Mouse (Mus musculus): ENCODE measurements around the gene Map4k1.
A peak's percentile ranks its signal among the peaks of the same experiment; 100 is the strongest.

Gene Map4k1

DNA sequence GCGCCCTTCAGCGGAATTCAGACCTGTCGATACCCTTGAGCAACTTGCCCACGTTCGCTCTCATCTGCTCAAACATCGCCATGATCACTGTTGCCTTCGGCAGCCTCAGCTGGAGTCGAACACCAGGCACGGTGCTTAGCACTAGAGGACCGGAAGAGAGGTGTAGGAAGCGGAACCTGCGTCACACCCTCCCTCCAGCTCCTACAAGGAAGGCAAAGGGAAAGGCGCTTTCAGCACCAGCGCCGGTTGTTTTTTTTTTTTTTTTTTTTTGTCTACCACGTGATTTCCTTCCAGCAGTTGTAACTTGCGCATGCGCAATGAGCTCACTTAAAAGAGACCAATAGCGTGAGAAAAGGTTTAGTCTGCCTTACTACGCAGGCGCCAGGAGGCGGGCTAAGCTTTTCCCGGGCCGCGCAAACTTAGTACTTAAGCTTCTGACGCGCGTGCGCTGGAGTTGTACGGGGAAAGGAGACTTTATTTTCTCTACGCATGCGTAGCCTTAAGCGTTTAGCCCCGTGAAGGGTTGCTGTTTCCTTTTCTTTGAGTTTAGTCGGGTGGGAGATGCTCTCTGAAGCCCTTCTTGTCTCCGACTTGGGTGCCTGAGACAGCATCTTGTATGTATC, at the start of gene Map4k1, which contains the start of gene Eif3k:
Gene Map4k1, plus strand, starts transcription at position 400 of the 623 bp plus-strand sequence.
Gene Eif3k, minus strand, starts transcription at position 214 of the 623 bp plus-strand sequence.
- DNase-seq (ENCODE audit: low read depth), result peak; percentile 100

DNA sequence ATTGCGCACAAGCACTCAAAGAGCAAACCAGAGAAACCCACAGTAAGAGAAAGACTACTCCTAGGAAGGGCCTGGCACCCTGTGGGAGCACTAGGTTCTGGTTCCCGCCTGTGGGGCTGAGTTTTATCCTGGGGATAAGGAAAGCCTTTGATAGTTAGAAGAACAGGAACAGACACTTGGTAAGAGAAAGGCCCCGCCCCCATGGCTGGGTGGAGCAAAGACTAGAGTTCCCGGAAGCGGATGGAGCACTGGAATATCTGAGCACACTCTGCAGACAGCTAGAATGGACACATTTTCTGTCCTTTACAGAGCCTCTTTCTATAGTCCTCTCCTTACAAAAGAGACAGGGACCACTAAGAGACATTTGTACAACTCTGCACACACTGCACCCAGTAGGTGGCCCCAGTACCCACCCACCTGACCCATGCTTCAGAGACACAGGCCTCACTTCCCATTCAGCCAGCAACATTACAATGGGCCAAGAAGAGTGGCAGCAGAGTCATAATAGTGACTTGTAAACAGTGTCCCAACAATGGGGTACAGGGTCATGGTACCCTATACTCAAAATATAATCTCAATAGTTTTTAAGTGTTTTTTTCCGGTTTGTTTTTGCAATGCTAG, 49.3 kb upstream of the Map4k1 start:
- no peak for DNase-seq (ENCODE audit: low read depth)

DNA sequence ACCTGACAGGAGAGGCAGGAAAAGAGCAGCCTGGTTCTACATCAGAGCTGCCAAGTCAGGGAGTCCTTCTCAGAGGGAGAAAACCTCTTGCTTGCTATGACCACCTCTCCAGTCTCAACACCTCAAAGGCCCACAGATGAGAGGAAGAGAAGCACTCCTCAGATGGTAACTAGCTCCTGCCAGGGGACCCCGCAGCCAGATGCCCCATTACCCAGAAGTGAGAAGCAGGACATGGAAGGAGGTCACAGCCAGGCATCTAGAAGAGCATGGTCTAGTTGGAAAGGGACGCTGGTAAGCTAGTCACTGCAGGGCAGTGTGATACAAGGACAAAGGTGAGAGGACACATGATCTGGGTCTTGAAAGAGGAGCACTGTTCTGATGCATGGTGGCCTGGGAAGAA, 48.0 kb upstream of the Map4k1 start:
- no peak for DNase-seq (ENCODE audit: low read depth)

DNA sequence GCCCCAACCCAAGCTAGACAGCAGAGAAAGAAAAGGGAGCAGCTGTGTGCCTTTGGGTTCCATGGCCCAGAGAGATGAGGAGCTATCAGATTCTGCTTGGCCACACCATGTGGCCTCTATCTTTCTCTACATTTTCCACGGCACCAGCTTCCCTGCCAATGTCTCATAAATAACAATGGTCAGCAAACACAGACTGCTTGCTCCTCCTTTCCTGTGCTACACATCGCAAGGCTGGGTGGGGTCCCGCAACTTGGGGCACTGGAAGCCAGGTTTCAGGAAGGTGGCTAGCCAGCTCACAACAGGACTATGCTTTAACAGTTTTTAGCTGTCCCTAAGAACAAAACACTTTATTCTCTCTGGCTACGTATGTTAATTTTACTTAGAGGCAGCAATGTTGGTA, 45.1 kb upstream of the Map4k1 start:
- no peak for DNase-seq (ENCODE audit: low read depth)

DNA sequence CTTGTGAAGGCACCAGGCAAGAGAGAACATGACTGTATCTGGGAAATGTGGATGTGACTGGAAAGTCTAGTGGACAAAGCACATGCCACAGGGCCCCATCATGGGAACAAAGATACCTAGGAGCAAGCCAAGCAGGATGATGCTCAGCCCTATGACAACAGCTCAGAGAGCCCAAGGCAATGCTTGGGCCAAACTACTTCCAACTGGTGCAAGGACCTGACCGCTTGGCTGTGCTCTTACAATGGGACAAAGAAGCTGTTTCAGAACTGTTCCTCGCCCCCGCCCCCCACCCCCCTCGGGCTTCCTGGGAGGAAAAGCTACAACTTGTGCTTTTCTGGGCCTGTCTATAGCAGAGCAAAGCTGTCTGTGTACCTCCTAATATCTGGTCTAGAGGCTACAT, 43.2 kb upstream of the Map4k1 start:
- no peak for DNase-seq (ENCODE audit: low read depth)

DNA sequence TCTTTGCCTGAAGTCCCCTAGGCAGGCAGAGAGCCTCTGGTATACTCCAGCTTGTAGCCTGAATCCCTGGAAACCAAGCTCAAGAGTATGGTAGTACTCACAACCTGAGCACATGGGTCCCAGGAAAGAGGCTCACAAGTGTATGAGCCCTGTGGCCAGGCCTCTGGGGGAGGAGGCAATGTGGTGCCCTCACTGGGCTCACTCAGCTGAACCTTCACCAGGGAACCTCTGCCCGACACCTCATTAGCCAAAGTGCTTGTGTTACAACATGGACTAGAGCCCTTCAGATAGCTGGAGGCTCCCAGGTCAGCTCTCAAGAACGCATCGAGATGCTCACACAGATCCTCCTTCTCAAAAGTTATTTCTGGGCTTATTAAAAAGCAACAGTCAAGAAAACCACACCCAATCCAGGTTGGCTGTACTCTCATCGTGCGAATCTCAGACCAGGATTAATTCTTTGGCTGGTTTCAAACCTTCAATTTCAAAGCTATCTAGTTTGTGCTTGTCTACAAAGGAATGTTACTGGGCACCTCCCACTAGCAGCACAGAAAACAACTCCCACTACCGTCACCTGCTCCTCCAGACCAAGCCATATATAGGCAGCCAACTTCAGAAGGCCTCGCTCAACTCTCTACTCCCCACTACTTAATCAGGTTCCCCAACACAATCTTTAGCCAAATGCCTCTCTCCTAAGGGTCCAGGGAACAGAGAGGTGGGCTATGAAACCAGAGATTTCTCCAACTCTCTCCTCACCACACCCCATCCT, 42.2 kb upstream of the Map4k1 start:
- no peak for DNase-seq (ENCODE audit: low read depth)

DNA sequence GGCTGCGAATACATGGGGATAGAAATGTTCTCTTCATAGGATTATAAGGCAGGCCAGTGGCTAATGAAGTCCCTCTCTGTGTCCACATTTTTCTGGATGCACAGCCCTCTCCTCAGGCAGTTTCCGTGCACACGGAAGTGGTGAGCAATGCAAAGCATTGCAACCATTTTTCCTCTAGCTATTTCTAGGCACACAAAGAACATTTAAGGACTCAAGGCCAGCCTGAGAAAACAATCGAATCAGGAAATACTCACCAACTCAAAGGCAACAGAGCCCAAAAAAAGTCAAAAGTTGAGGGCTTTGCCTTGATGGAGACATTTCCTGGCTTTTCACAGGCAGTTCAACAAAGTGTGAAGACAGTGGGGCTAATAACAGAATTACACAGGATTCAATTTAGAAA, 40.7 kb upstream of the Map4k1 start:
- no peak for DNase-seq (ENCODE audit: low read depth)

DNA sequence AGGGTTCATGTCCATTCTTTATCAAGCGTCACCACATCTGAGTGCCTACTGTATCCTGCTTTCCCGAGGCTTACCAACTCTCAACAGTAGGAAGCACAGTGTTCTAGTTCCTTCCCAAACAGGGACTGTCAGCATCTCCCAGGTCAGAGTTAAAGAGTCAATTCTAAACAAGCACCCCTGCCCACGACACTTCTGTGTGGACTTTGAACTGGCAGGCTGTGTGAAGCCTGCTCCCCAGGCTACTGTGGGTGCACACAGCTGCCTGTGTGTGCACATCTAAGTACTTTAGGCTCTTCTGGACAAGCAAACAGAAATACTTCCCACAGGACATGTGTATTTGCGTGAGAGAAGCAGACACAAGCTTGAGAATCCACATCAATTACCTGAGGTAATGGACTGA, 40.3 kb upstream of the Map4k1 start:
- DNase-seq (ENCODE audit: low read depth), result no peak

DNA sequence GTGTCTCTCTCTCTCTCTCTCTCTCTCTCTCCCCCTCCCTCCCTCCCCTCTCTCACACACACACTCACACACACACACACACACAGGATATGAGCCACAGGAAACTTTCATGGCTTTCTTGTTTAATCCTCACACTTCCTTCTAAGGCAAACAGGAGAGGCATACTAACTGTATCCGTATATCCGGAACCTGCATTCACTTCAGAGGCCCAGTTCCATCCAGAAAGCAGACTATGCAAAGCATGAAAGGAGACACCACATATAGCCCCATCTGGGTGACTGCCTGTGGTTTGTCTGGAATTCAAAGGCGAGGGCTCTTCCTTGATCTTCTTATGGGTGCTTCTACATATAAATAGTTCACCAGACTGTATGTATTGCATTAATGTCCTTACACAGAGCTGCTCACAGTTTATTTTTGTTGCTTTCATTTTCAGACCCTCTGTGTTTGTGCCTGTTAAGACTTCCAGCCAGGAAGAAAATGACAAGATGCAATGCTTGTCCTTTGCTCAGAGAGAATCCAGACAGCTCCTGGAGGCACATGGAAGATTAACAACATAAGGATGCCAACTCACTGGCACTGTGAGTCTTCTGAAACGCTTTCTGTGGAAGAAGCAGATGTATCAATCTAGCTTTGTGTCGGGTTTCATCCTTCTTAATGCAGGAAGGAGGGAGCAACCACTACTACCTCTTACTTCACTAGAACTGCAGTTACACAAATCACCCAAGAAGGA, 38.2 kb upstream of the Map4k1 start:
- DNase-seq (ENCODE audit: low read depth), result no peak

DNA sequence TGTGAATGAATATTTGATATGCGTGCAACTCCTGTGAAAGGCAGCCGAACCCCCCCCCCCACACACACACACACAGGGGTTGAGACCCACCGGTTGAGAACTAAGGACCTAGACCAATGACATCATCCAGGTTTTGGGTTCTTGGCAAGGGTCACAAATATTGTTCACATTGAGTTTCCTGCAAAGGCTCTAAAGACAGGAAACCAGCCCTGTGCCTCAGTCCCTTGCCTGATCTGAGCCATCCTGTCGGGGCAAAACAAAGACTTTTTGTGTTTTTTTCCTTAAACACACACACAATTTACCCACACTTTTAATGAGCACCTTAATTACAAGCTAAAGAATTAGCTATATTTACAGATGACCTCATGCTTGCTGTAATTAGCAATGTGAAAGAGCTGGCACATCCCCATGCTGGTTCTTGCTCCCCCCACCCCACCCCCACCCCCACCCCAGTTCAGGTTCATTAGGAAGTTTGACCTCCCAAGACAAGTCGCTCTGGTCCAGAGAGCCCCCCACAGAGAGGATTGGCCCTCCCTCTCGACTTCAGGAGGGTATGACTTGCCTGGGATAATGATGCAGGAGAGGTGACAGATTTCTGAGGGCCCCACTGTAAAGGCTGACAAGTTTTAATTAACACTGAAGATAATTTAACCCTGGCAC, 37.0 kb upstream of the Map4k1 start:
- no peak for DNase-seq (ENCODE audit: low read depth)

DNA sequence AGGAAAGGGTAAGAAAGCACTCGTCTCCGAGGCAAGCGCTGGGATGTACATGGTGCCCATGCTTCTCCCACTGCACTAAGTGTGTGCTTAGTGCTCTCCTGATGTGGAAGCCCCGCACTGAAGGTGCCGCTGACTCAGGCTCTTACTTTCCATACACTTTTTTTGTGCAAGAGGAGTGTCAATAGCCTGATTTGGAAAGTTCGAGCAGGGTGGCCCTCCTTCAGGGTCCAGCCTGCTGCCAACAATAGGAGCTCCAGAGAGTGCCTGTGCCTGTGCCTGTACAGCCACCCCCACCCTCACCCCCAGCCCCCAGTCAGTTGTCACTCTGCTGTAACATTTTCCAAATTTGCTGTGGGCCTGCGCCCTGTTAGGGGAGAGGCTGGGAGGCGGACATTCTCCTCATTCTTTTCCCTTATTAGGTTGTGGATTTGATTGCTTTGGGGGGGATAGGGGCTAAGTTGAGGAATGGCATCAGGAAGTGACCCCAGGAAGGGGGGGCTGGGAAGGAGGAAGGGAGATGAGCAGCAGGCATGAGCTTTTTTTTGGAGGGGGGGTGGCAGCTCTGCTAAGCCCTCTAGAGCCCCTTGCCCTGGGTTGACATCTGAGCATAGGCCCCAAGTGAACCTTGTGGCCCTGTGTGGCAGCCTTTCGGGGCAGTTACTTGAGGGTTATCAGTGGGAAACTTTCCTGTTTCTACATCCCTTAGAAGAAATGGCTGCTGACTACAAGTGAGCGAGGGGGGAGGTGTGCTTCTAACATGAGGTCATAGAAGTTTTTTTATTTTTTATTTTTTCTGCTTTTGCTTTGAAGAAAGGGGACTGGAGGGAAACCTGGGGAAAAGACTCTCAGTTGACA, 36.2 kb upstream of the Map4k1 start:
- DNase-seq (ENCODE audit: low read depth), result no peak

DNA sequence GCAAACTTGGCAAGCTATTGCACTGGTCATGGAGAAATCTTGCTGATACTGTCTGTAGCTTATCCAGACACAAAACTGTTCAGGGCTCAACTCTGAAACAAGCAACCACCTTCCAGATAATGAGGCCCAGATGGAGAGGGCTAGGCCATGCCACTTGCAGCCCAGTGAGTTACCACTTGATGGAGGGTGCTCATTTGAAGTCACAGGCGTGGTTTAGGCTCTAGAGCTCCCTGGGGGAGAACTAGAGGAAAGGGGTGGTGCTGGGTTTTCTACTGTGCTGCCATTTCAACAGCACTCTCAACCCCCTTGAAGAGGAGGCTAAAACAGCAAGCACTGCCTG, 35.6 kb upstream of the Map4k1 start:
- DNase-seq (ENCODE audit: low read depth), result no peak

DNA sequence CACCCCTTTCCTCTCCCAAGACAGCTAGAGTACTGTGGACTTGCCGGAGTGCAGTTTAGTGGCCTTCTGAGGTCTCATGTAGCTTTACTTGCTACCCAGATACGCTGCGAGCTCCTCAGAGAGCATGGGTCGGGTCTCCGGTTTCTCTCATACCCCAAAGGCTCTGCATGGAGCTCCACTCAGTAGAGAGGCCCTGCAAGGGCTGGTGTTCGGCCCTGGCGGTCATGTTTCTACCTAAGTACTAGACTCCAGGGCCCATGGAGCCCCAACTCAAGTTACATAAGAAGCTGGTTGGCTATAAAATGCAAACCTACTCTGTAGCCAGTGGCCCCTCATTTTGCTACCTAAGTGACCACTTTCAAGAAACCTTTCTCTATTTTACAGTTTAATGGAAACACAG, 33.1 kb upstream of the Map4k1 start:
- DNase-seq (ENCODE audit: low read depth), result no peak

DNA sequence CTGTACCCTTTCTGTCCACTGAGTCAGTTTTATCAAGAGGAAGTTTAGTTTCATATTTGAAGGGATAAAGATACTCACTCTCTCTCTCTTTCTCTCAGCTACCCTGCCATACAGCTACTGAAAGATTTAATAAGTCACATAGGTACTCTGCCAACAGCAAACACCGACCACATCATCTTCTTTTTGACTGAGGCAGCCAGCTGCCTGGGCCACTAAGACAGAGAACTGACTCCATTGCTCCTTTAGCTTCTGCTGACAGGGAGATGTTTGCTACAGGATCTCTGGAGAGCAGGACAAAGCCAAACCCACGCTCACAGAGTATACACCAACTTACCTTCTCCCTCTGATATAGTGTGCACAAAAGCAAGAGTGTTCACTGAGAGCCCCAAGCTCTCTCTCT, 32.6 kb upstream of the Map4k1 start:
- DNase-seq (ENCODE audit: low read depth), result no peak

DNA sequence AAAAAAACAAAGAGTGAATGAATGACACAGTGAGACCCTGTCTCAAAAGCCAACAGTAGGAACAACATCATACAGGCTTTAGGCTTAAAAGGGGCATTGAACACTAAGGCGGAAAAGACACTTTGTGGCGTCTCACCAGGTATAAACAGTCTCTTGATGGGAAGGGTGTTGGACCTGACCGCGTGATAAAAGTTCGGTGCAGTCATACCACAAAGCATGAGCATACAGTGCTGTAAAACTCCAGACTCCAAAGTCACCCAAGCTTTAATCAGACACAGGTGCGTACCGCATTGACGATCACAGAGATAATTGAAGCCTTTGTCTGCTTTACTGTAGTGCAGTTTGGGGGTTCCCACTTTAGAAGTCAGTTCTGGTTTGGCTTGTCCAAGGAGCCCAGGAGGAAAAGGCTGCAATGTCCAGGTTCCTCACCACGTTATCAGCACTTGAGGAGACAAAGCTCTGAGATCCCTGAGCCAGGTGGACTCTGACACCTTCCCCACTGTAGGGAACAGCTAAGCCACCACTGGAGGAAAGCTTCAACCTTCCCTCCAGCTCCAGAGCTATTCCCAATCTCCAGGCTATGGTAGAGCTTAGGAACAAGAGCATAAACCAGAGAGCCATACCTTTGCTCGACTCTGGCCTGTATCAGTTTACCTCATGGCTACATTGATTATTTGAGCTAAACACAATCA, 31.4 kb upstream of the Map4k1 start:
- no peak for DNase-seq (ENCODE audit: low read depth)

DNA sequence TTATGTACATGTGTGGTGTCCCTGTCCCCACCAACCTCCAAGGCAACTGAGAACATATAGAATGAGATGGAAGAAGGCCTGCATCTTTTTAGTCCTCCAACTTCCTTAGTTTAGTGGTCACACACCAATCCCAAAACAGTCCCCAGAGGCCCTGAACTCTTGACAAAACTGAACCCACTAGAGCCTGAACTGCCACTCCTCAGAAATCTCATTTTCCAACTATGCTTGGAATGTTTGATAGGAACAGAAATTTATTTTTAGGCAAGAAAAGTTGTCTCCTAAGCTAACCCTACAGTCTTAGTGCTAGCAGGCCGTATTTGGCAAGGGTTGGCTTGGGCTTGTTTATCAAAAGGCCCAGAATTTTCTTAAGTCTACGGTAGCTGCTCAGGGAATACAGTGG, 30.1 kb upstream of the Map4k1 start:
- DNase-seq (ENCODE audit: low read depth), result no peak

DNA sequence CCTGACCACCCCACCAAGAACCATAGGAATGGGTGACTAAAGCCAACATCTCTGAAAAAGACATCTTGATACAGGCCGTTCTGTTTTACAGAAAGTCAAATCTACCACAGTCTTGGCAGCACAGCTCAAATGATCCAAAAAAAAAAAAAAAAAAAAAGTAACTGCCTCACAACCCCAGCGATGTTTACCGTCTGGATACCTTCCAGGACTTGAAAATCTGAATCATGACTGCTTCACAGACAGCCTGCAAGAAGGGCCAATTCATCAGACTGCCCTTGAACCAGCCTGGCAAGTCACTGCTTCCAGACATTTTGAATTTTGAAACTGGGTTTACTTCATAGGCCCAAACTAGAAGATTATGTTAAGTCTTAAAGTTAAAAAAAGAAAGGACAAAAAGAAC, 29.1 kb upstream of the Map4k1 start:
- no peak for DNase-seq (ENCODE audit: low read depth)

DNA sequence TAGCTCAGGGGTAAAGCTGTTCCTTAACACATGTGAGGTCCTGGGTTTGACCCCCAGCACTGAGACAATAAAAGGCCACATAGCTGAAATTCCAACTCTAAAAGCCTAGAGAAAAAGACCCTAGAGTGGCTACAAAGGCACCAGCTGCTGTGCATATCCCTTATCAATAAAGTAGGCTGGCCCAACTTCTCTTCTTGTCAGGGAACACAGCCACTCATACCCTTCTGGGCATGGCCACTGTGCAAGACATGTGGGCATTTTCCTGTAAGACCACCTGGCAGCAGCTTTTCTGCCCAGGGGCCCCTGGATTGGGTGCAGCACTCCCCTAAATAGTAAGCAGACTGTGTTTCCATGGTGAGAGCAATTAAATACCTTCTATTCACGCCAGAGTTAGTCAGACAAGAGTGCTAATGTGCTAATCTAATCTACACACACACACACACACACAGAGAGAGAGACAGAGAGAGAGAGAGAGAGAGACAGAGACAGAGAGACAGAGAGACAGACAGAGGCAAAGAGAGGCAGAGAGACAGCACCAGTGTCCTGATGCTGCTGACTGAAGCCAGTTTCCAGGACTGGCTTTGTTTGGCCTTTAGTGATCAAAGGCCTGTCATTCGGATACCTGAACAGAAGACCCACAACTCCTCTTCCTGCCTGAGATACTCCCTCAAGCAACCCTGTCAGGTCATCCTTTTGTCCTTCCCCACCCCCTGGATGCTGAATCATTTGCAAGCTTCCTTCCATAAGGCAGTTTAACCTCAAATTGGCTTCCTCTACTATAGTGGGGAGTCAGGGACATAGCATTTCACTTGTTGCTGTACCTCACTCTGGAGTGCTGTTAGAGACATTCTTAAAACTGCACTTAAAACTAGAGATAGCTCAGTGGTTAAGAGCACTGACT, 28.1 kb upstream of the Map4k1 start:
- DNase-seq (ENCODE audit: low read depth), result peak; percentile 72

DNA sequence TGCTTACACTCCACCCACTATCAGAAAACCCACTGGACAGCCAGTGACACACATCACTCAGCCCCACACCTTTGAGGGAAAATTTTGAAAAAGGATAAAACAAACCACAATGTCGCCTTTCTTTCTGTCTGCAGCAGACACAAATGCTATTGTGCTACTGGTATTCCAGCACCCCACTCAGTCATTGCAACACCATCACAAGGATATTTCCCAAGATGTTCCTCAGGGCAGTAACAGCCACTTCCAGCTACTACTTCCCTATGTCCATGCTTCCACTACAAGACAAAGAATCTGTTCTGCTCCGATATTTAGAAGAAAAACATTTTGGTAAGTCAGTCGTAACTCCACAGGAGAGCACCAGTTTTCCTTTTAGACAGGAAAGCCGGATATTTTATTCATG, 27.1 kb upstream of the Map4k1 start:
- no peak for DNase-seq (ENCODE audit: low read depth)

All from c-Kit-positive CD71-positive TER-119-negative erythroid progenitor cells, embryonic 14.5 days (primary cell).